Mouse (Mus musculus) C2C12 (cell line): Measurements from ENCODE around the gene 4930583I09Rik.

Experiments
- CEBPB ChIP-seq: IDR thresholded peaks from one replicate; pipeline ENCODE4 v1.6.1; 2011; ENCODE audit warnings: low read depth, mild to moderate bottlenecking, control low read depth, moderate library complexity
- CTCF ChIP-seq: IDR thresholded peaks from one replicate; pipeline ENCODE4 v1.5.1; 2011; ENCODE audit not compliant: control insufficient read depth, insufficient read depth, insufficient read length
- FOSL1 ChIP-seq: IDR thresholded peaks from one replicate; pipeline ENCODE4 v1.8.0; 2011; ENCODE audit warnings: mild to moderate bottlenecking, low read length; ENCODE audit not compliant: poor library complexity, insufficient read depth, severe bottlenecking
- MAX ChIP-seq: IDR thresholded peaks from one replicate; pipeline ENCODE4 v1.6.1; 2011; ENCODE audit warnings: mild to moderate bottlenecking, control low read depth
- MYOD1 ChIP-seq: IDR thresholded peaks from one replicate; pipeline ENCODE4 v1.6.1; 2011; ENCODE audit warnings: low read depth; ENCODE audit not compliant: control insufficient read depth, insufficient read length
- MYOG ChIP-seq: IDR thresholded peaks from one replicate; pipeline ENCODE4 v1.6.1; 2011; ENCODE audit not compliant: control insufficient read depth, insufficient read length; ENCODE audit errors: extremely low read depth
- USF1 ChIP-seq: IDR thresholded peaks from one replicate; pipeline ENCODE4 v1.6.1; 2011; ENCODE audit warnings: low read depth, mild to moderate bottlenecking, control low read depth, moderate library complexity

DNA sequence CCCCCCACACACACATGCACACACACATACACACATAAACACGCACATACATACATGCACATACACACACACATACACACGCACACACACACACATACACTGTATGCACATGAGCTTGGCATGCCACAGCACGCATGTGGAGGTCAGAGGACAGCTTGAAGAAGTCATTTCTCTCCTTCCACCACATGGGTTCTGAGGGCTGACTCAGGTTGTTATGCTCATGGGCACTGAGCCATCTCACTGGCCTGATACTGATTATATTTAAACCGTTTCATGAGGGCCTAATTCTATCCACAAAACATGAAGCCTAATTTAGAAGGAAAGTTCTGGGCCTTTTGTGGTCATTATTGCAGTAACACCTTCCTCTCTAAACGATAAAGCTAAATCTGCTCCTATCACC lies 13.3 kb downstream of the 4930583I09Rik start:
- no peak for TF ChIP-seq CTCF
- no peak for TF ChIP-seq MYOG
- TF ChIP-seq FOSL1, result no peak
- TF ChIP-seq USF1, result no peak
- no peak for TF ChIP-seq MAX
- no peak for TF ChIP-seq CEBPB
- no peak for TF ChIP-seq MYOD1
